Mouse (Mus musculus) heart, adult 18-20 months (tissue): ENCODE data around the gene Ostm1. TPM values are rescaled to one million over a fixed set of nuclear protein-coding genes. Genes with fewer than 3 reads are reported as not detected.

Source experiments
- DNase-seq, 2 experiments: peaks; one replicate each; pipeline ENCODE4 v3.0.0; 2021 to 2022; ENCODE audit warnings: mixed read lengths in 1 of 2
- total RNA-seq, 2 experiments: library from RNA; stranded (reverse); gene quantifications; 2 replicates each; pipeline ENCODE4 v1.2.3; 2021

The Ostm1 gene
- total RNA-seq, 2 experiments from 2014 or later: 21.2 to 22.7 TPM

DNA sequence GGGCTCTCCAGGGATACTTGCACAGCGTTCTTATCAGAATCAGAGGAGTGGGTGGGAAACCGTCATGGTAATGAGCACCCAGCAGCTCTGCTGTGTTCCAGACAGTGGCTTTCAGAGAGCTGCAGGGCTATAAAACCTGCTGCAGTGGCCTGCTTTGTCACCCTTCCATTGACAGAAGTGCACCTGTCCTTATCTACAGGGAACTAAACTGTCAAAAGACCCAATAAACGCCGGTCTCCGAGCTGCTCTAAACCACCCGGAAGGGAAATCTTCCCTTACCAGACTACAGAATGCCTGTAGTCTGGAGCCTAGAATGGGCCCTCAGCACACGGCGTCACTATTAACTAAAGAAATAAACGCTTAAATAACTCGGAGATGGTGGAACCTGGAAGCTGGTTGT lies 168.2 kb downstream of the Ostm1 start:
- no peak for DNase-seq

Other genes with a start within 250 kb of the Ostm1 start
- gene Afg1l, start 105.3 kb upstream of the Ostm1 start, total RNA-seq: 10 to 100 TPM; 31.8 to 32.7 TPM
- gene Snx3, start 81.8 kb upstream of the Ostm1 start, total RNA-seq: 100 to 1,000 TPM; 173 to 184 TPM
- gene Nr2e1, start 190 bp upstream of the Ostm1 start, total RNA-seq: not detected
- gene Sec63, start 177.7 kb downstream of the Ostm1 start, total RNA-seq: 10 to 100 TPM; 29.5 to 37.7 TPM